Mouse (Mus musculus) left cerebral cortex, postnatal 14 days (tissue): Measurements from ENCODE around the gene Rara. TPM values are rescaled to one million over a fixed set of nuclear protein-coding genes. Genes with fewer than 3 reads are reported as not detected.
"Not testable (repeated sequence)": the region's sequence is repeated elsewhere in the genome, so short reads cannot be mapped to it uniquely, and the experiment has no call there.

Source experiments
- DNase-seq, 2 experiments: peaks; one replicate each; pipeline ENCODE4 v3.0.0; 2021 to 2022; ENCODE audit warnings: low spot score in 2 of 2, mixed read lengths in 1 of 2
- intact Hi-C: fragments of 180-260 bp; cut with DNase I; formaldehyde crosslinking; loops from one replicate; pipeline ENCODE4 v1.15.1; 2025
- long read RNA-seq, 2 experiments: library from polyadenylated mRNA; stranded (forward); transcript quantifications; one replicate each; pipeline ENCODE4 v2.0.0; 2021
- total RNA-seq, 2 experiments: library from RNA; stranded (reverse); gene quantifications; 2 replicates each; pipeline ENCODE4 v1.2.3; 2021

Rara gene
- total RNA-seq = 10 to 100 TPM; 14.6 to 15.1 TPM
- long read RNA-seq, experiment 1, partial matches to known transcripts = 2 of 4 reads
- long read RNA-seq, experiment 1, other reads (novel, unspliced or antisense) = 2 of 4 reads
- long read RNA-seq, experiment 2, partial matches to known transcripts = 4 of 8 reads
- long read RNA-seq, experiment 2, other reads (novel, unspliced or antisense) = 0 of 8 reads

- DNase-seq = no peak
- intact Hi-C loops = no loop called here
These were observed at the start of gene Rara for GRCm38 (mm10) chr11:98927438-98928076. Rara (plus strand) TSS chr11:98927818.

GRCm38 (mm10) chr11:98887703-98888102, 39.9 kb upstream of the Rara start:
- intact Hi-C loops = no loop called here
- DNase-seq = no peak

GRCm38 (mm10) chr11:98889077-98889476, 38.5 kb upstream of the Rara start:
- no peak for DNase-seq
- intact Hi-C loops = no loop called here

DNA sequence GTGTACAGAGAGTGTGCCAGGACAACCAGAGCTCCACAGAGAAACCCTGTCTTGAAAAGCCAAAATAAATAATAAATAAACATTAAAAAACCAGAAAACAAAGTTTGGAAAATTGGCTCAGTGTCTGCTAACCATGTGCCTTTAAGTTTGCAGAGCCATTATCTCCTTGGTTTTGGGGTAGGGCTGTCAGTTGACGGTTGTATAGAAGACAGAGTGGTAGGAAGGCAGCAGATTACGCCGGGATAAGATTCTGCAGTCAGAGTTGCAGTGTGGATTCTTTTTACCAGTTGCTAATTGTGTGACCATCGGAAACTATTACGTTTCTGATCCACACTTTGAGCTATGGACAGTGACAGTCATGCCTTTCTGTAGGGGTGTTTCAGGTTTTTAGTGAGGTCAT, 37.6 kb upstream of the Rara start:
- intact Hi-C loops = no loop called here

DNA sequence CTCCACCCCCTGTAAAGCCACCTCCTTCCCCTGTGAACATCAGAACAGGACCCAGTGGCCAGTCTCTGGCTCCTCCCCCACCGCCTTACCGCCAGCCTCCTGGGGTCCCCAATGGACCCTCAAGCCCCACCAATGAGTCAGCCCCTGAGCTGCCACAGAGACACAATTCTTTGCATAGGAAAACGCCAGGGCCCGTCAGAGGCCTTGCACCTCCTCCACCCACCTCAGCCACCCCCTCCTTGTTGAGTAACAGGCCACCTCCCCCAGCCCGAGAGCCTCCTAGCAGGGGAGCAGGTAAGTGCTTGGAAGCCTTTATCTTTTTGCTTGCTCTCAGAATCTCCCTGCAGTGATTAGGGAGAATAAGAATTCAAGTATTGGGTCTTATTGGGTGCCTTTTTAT, 35.2 kb upstream of the Rara start:
- no peak for DNase-seq
- intact Hi-C loops = no loop called here

More for the DNA sequence above, 37.6 kb upstream of the Rara start:
- no peak for DNase-seq

GRCm38 (mm10) chr11:98900529-98901125, 27.0 kb upstream of the Rara start:
- intact Hi-C loops = no loop called here
- DNase-seq = no peak

GRCm38 (mm10) chr11:98902621-98903245, 24.9 kb upstream of the Rara start:
- intact Hi-C loops = no loop called here
- DNase-seq = no peak

DNA sequence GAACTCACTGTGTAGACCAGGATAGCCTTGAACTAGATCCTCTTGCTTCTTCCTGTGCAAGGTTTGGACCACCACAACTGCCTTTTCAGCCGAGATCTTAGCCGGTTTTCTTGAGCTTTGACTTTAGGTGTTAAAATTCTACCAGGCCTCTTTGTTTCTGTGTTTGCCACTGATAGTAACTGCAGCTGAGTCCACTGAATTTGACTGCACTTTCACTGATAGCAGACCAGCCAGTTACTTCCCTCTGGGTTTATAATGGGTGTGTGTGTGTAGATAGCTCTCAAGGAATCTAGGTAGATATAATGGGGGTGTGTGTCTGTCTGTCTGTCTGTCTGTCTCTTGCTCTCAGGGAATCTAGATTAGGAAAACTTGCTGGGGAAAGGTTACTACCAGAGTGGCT, 23.0 kb upstream of the Rara start:
- DNase-seq = no peak
- intact Hi-C loops = no loop called here

DNA sequence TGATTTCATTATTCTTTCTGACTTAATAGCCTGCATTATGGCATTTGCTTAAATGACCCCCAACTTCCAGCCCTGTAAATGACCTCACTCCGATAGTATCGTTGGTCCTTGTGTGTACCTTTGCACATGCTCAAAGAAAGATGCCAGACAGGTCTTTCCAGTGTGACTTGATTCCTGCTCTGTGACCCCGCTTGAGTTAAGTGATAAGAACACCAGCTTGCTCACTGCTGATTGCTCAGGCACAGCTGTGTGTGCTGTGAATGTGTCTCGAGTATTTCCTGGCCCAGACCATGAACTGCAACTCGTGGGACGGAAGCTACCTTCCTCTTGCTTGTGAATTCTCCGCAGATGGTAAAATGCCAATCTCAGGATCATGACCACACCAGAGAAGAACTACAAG, 22.6 kb upstream of the Rara start:
- intact Hi-C loops = loop anchor here (5.0 kb wide), 1 partner anchor 203 kb away; the partner anchor contains the start of gene Csf3
- DNase-seq = no peak

GRCm38 (mm10) chr11:98905583-98905982, 22.0 kb upstream of the Rara start:
- intact Hi-C loops = loop anchor here (5.0 kb wide), 1 partner anchor 203 kb away; the partner anchor contains the start of gene Csf3
- no peak for DNase-seq

DNA sequence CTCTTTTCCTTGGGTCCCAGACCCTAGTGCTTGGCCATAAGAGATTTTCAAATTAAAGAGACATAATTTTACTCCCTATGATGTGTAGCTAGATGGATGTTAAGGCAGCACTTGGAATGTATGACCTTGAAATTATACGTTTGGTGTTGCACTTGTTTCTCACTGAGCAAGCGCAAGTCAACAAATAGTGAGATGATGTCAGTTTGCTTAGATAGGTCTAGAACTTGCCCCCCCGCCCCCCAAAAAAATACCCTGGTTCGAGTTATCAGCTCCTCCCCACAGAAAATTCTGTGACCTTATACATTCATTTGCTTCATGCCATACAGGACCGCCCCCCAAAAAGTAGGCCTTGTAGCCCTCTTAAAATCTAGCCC, 20.6 kb upstream of the Rara start:
- intact Hi-C loops = loop anchor here (5.0 kb wide), 1 partner anchor 205 kb away; the partner anchor contains the start of gene Csf3

GRCm38 (mm10) chr11:98907437-98908173, 20.0 kb upstream of the Rara start, which contains the start of gene Cdc6:
Cdc6 (plus strand) TSS chr11:98907801.
- intact Hi-C loops = loop anchor here (2.0 to 5.0 kb wide), 2 partner anchors 49 to 205 kb away; partner anchors contain the start of gene Csf3
- peak; percentile 94 to 97 for DNase-seq

More for the DNA sequence above, 20.6 kb upstream of the Rara start:
- DNase-seq = no peak

- DNase-seq = peak; percentile 75 to 83
- intact Hi-C loops = loop anchor here (2.0 to 5.0 kb wide), 2 partner anchors 51 to 207 kb away; partner anchors contain the start of gene Csf3
These were observed 18.0 kb upstream of the Rara start for GRCm38 (mm10) chr11:98909654-98910053.

DNA sequence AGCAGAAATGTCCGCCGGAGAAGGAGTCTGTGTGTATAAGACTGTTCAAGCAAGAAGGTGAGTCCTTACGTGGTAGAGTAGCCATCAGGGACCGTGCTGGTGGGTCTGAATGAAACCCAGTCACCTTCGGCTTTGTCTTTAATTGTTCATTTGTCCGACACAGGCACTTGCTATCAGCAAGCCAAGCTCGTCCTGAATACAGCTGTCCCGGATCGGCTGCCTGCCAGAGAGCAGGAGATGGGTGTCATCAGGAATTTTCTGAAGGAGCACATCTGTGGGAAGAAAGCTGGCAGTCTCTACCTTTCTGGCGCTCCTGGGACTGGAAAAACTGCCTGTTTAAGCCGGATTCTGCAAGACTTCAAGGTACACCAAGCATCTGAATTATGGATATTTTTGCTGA, 17.2 kb upstream of the Rara start:
- intact Hi-C loops = no loop called here
- no peak for DNase-seq

- intact Hi-C loops = no loop called here
- DNase-seq = no peak
These were observed 16.1 kb upstream of the Rara start for GRCm38 (mm10) chr11:98911498-98911897.

GRCm38 (mm10) chr11:98914196-98914595, 13.4 kb upstream of the Rara start:
- intact Hi-C loops = no loop called here
- DNase-seq = no peak

DNA sequence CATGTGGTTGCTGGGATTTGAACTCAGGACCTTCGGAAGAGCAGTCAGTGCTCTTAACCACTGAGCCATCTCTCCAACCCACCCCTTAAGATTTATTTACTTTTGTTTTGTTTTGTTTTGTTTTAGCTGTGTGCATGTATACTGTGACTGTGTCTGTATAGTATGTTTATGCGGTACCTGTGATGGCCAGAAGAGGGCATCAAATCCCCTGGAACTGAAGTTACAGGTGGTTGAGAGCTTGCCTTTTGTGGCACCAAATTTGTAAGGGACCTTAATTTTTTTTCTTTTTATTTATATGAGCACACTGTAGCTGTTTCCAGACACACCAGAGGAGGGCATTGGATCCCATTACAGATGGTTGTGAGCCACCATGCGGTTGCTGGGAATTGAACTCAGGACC, 11.2 kb upstream of the Rara start:
- DNase-seq, intact Hi-C loops: not testable (repeated sequence)

GRCm38 (mm10) chr11:98917428-98918005, 10.1 kb upstream of the Rara start:
- DNase-seq = no peak
- intact Hi-C loops = no loop called here

DNA sequence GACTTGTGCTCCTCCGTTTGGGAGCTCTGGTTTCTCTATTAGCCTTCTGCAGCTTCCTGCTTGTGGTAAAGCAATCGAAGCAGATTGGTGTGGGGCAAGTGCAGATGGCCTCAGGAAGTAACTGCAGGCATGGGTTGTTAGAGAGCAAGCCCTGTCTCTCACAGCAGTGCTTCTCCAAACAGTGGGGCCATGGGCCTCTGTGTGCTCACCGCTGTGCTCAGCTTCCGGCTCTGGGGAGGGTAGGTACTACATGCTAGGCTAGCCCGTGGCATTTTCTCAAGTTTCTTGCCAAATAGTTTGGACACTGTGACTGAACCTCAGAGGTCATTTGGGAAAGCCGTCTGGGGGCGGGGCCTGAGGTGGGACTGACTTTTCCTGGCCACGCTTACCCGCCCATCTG, 9.4 kb upstream of the Rara start:
- intact Hi-C loops = no loop called here
- no peak for DNase-seq
